ENCODE assay signal across 12 mouse cellular contexts in genomic region chr2:167297985-167298384, GRCm38 (mm10). TPM values are rescaled to one million over a fixed set of nuclear protein-coding genes. Genes with fewer than 3 reads are reported as not detected.
A peak's percentile ranks its signal among the peaks of the same experiment; 100 is the strongest.
DNase-seq lines count a peak whose midpoint lies in the region; ATAC-seq and TF ChIP-seq lines count a peak whose summit lies in the region.
"Had no signal": no experiment of that assay in that cellular context is flagged by ENCODE, and none has a peak within 500 bp of the region (broad histone marks: within the 10 kb centered on the region; RNA-seq: fewer than 3 reads in every experiment).

No protein-coding gene starts in this region.

- no peaks in the 10 kb centered on the region for H3K9me3 ChIP-seq in heart, embryonic 12.5 days (replicated peaks)
- no peaks in the 10 kb centered on the region for H3K9me3 ChIP-seq in midbrain, embryonic 11.5 days (ENCODE audit: control insufficient read depth, low read length)
- no peaks in the 10 kb centered on the region for H3K9me3 ChIP-seq in midbrain, postnatal 0 days (ENCODE audit: low read length)
- no peaks in the 10 kb centered on the region for H3K9me3 ChIP-seq in forebrain, embryonic 15.5 days
- H3K9me3 ChIP-seq: forebrain, embryonic 13.5 days; limb, embryonic 13.5 days had no signal

- WGBS in heart, embryonic 12.5 days, result 87% methylated on average over 11 of the region's 11 CpGs
- WGBS in midbrain, embryonic 11.5 days, result 95% methylated on average over 11 of the region's 11 CpGs
- WGBS in midbrain, postnatal 0 days, result 92% methylated on average over 11 of the region's 11 CpGs
- 95% methylated on average over 11 of the region's 11 CpGs for WGBS in forebrain, embryonic 15.5 days

- no peak overlapping the region for H3K4me2 ChIP-seq in heart, embryonic 12.5 days
- no peak overlapping the region for H3K4me2 ChIP-seq in midbrain, embryonic 11.5 days
- no peak overlapping the region for H3K4me2 ChIP-seq in midbrain, postnatal 0 days (ENCODE audit: low read depth, low read length, poor library complexity, severe bottlenecking)
- no peak overlapping the region for H3K4me2 ChIP-seq in forebrain, embryonic 15.5 days (replicated peaks)
- H3K4me2 ChIP-seq: forebrain, embryonic 13.5 days; limb, embryonic 13.5 days had no signal

- H3K27ac ChIP-seq in heart, embryonic 12.5 days (ENCODE audit: poor library complexity, severe bottlenecking), result no peak overlapping the region
- no peak overlapping the region for H3K27ac ChIP-seq in midbrain, embryonic 11.5 days (ENCODE audit: low read depth, low read length)
- H3K27ac ChIP-seq in midbrain, postnatal 0 days (ENCODE audit: low read depth, low read length), result no peak overlapping the region
- H3K27ac ChIP-seq in forebrain, embryonic 15.5 days (replicated peaks), result no peak overlapping the region
- H3K27ac ChIP-seq: kidney, postnatal 0 days; limb, embryonic 13.5 days; macrophage had no signal

- no peak for ATAC-seq in heart, embryonic 12.5 days (ENCODE audit: insufficient number of reproducible peaks, low FRiP score)
- no peak for ATAC-seq in midbrain, embryonic 11.5 days (ENCODE audit: low FRiP score)
- ATAC-seq in midbrain, postnatal 0 days (ENCODE audit: low FRiP score), result no peak
- ATAC-seq in forebrain, embryonic 15.5 days (replicated peaks), result no peak
- ATAC-seq: forebrain, embryonic 13.5 days had no signal

- H3K9ac ChIP-seq in heart, embryonic 12.5 days, result no peak overlapping the region
- no peak overlapping the region for H3K9ac ChIP-seq in midbrain, embryonic 11.5 days (ENCODE audit: low read length)
- no peak overlapping the region for H3K9ac ChIP-seq in midbrain, postnatal 0 days (replicated peaks; ENCODE audit: low read length, poor library complexity, severe bottlenecking)
- no peak overlapping the region for H3K9ac ChIP-seq in forebrain, embryonic 15.5 days (replicated peaks)
- H3K9ac ChIP-seq: forebrain, embryonic 13.5 days; limb, embryonic 13.5 days had no signal

- H3K4me3 ChIP-seq in heart, embryonic 12.5 days, result no peak overlapping the region
- no peak overlapping the region for H3K4me3 ChIP-seq in midbrain, embryonic 11.5 days (ENCODE audit: low read depth, low read length)
- no peak overlapping the region for H3K4me3 ChIP-seq in midbrain, postnatal 0 days (ENCODE audit: low read depth, low read length)
- no peak overlapping the region for H3K4me3 ChIP-seq in forebrain, embryonic 15.5 days
- H3K4me3 ChIP-seq: forebrain, embryonic 13.5 days; limb, embryonic 13.5 days had no signal

- peak; percentile 55 for DNase-seq in heart, adult 11 months
- peak; percentile 21 for DNase-seq in midbrain, embryonic 11.5 days (ENCODE audit: low spot score, missing footprints)
- no peak for DNase-seq in midbrain, postnatal 0 days (ENCODE audit: low spot score)
- peak; percentile 33 for DNase-seq in cerebellum, adult 9-11 months
- DNase-seq in cerebellum, postnatal 36 days, result peak; percentile 3 to 5
- DNase-seq: midbrain, embryonic 14.5 days had no signal

- peaks cover 40% of the 10 kb centered on the region for H3K36me3 ChIP-seq in heart, embryonic 12.5 days
- peaks cover 2% of the 10 kb centered on the region; the same call in 1 of the 2 replicates for H3K36me3 ChIP-seq in midbrain, embryonic 11.5 days (ENCODE audit: control insufficient read depth, insufficient read depth, low read length)
- H3K36me3 ChIP-seq in midbrain, postnatal 0 days (ENCODE audit: insufficient read depth, low read length), result peaks cover 35% of the 10 kb centered on the region
- 0 out of 2 replicates have a peak, but pooled peaks cover 5% of the 10 kb centered on the region for H3K36me3 ChIP-seq in forebrain, embryonic 15.5 days

- H3K27me3 ChIP-seq in heart, embryonic 12.5 days (replicated peaks), result no peaks in the 10 kb centered on the region
- H3K27me3 ChIP-seq in midbrain, embryonic 11.5 days (ENCODE audit: control insufficient read depth, insufficient read depth, low read length), result no peaks in the 10 kb centered on the region
- no peaks in the 10 kb centered on the region for H3K27me3 ChIP-seq in midbrain, postnatal 0 days (ENCODE audit: insufficient read depth, low read length)
- no peaks in the 10 kb centered on the region for H3K27me3 ChIP-seq in forebrain, embryonic 15.5 days
- H3K27me3 ChIP-seq: forebrain, embryonic 13.5 days; limb, embryonic 13.5 days had no signal

- H3K4me1 ChIP-seq in heart, embryonic 12.5 days (replicated peaks), result peaks cover 47% of the 10 kb centered on the region
- H3K4me1 ChIP-seq in midbrain, embryonic 11.5 days (ENCODE audit: control insufficient read depth, insufficient read depth, low read length), result peaks cover 4% of the 10 kb centered on the region
- H3K4me1 ChIP-seq in midbrain, postnatal 0 days (ENCODE audit: insufficient read depth, low read length), result no peaks in the 10 kb centered on the region
- H3K4me1 ChIP-seq in forebrain, embryonic 15.5 days, result peaks cover 17% of the 10 kb centered on the region
- H3K4me1 ChIP-seq: limb, embryonic 13.5 days had no signal

- TF ChIP-seq CTCF in midbrain, postnatal 0 days (IDR thresholded peaks at IDR 0.05), result no peak

RNA-seq across cellular contexts. Expression of gene B4galt5, which starts 51.0 kb away (rescaled TPM):
- 14.9 and 21.1 TPM in 2 replicates for polyA plus RNA-seq in heart, embryonic 12.5 days (2016; fragmentation: Nextera tagmentation; extraction: Ambion mirVana)
- polyA plus RNA-seq in midbrain, embryonic 11.5 days (2014; fragmentation: Nextera tagmentation; extraction: Ambion mirVana), result 15.0 and 19.8 TPM in 2 replicates
- total RNA-seq in midbrain, postnatal 0 days (2014; rRNA removed), result 64.1 and 88.3 TPM in 2 replicates
- 29.1 and 35.6 TPM in 2 replicates for polyA plus RNA-seq in midbrain, postnatal 0 days (2015; fragmentation: Nextera tagmentation; extraction: Ambion mirVana)
- 15.2 and 18.8 TPM in 2 replicates for polyA plus RNA-seq in forebrain, embryonic 15.5 days (2015; fragmentation: Nextera tagmentation; extraction: Ambion mirVana)

RNA-seq across cellular contexts. Expression of gene Ptgis, which starts 57.6 kb away (rescaled TPM):
- polyA plus RNA-seq in heart, embryonic 12.5 days (2016; fragmentation: Nextera tagmentation; extraction: Ambion mirVana), result 22.5 and 22.9 TPM in 2 replicates
- 9.4 and 11.2 TPM in 2 replicates for polyA plus RNA-seq in midbrain, embryonic 11.5 days (2014; fragmentation: Nextera tagmentation; extraction: Ambion mirVana)
- 4.3 and 6.1 TPM in 2 replicates for total RNA-seq in midbrain, postnatal 0 days (2014; rRNA removed)
- polyA plus RNA-seq in midbrain, postnatal 0 days (2015; fragmentation: Nextera tagmentation; extraction: Ambion mirVana), result 3.9 and 4.7 TPM in 2 replicates
- 2.7 and 3.6 TPM in 2 replicates for polyA plus RNA-seq in forebrain, embryonic 15.5 days (2015; fragmentation: Nextera tagmentation; extraction: Ambion mirVana)
- polyA plus RNA-seq: macrophage had no signal
